Mouse (Mus musculus): ENCODE results near the gene Adamts9.

DNA sequence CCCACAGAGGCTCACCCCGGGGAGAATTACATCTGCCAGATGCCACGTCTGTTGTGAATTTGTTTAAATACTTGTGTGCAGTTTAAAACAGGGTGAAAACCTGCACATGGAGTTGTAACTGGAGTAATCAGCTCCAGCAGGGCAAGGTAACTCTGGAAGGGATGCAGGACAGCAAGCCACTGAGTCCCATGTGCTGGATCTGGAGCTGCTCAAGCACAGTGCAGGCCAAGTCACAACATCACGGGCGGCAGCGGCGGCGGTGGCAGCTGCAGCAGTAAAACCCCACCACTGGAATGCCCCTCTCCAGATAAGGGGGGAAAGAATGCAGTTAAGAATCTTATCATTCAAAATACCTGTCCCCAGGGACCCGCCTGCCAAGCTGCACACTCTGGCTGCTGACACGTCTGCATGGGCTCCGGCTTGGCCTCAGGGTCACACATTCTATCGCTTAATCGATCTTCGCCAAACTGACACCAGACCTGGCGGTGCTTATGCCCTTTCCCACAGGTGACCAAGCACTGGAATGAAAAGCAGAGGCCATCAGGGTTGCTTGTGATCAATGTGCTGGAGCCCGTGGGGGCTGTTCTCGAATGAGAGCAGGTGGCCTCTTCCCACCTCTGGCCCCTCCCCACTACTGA is 73.6 kb downstream of the Adamts9 start:
- TF ChIP-seq ELF1 (IDR thresholded peaks at IDR 0.05; ENCODE audit: low read depth, low read length): no peak
- TF ChIP-seq MAX (IDR thresholded peaks at IDR 0.05; ENCODE audit: low read length): no peak
- TF ChIP-seq SMC3 (IDR thresholded peaks at IDR 0.05; ENCODE audit: low read depth, low read length): no peak
- TF ChIP-seq JUND (conservative IDR thresholded peaks at IDR 0.05; ENCODE audit: low read depth, low read length): no peak
- no peak for TF ChIP-seq POLR2A (IDR thresholded peaks at IDR 0.05; ENCODE audit: low read depth, low read length)
- TF ChIP-seq RCOR1 (conservative IDR thresholded peaks at IDR 0.05; ENCODE audit: low read depth, low read length): no peak
- no peak for TF ChIP-seq EP300 (IDR thresholded peaks at IDR 0.05; ENCODE audit: low read length)
- TF ChIP-seq USF1 (IDR thresholded peaks at IDR 0.05; ENCODE audit: low read depth, low read length): no peak
